9 mouse cellular contexts compared by ENCODE assay signal in the genomic region with DNA sequence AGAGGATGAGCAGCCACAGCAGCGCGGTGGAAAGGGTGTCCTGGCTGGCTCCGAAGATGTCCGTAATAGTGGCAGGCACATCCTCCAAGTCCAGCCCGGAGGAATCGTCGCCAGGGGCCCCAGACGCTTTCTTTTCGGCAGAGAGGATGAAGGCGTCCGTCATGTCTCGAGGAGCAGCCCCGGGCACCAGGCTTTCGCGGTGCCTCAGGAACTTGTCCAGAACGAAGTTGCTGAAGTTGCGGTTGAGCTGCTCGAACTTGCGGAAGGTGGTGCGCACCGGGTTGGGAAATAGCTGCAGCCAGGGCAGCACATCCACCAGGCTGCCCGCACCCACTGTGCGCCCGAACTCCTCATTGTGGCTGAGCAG. TPM values are rescaled to one million over a fixed set of nuclear protein-coding genes. Genes with fewer than 3 reads are reported as not detected.
DNase-seq lines count a peak whose midpoint lies in the region; ATAC-seq and TF ChIP-seq lines count a peak whose summit lies in the region.
"Had no signal": no experiment of that assay in that cellular context is flagged by ENCODE, and none has a peak within 500 bp of the region (broad histone marks: within the 10 kb centered on the region; RNA-seq: fewer than 3 reads in every experiment).

No protein-coding gene starts in this region.

- H3K4me1 ChIP-seq in cortical plate, adult 2 months (ENCODE audit: control insufficient read depth, insufficient read depth, low read length), result no peaks in the 10 kb centered on the region
- peaks cover 13% of the 10 kb centered on the region for H3K4me1 ChIP-seq in liver, postnatal 0 days (ENCODE audit: insufficient read depth)

- intact Hi-C loops in heart, postnatal 36 days (cut with DNase I), result no loop called here

- 4% methylated on average over 24 of the region's 24 CpGs for WGBS in liver, postnatal 0 days (ENCODE audit: insufficient replicate concordance)

- peak overlapping the region; percentile 62 for H3K4me2 ChIP-seq in liver, postnatal 0 days (ENCODE audit: low read depth, low read length)

- no peaks in the 10 kb centered on the region for H3K36me3 ChIP-seq in liver, postnatal 0 days (replicated peaks; ENCODE audit: insufficient read depth, low read length)

- no peaks in the 10 kb centered on the region for H3K9me3 ChIP-seq in liver, postnatal 0 days (ENCODE audit: low read length)

- H3K27me3 ChIP-seq in liver, postnatal 0 days (ENCODE audit: insufficient read depth, low read length), result peaks cover 74% of the 10 kb centered on the region
- H3K27me3 ChIP-seq: Patski had no signal

- H3K4me3 ChIP-seq in cortical plate, adult 2 months (ENCODE audit: insufficient read depth, low read length), result peak overlapping the region; percentile 15
- peak overlapping the region; percentile 35 for H3K4me3 ChIP-seq in liver, postnatal 0 days (ENCODE audit: low read depth, low read length)

- TF ChIP-seq POLR2A in cortical plate, adult 2 months (IDR thresholded peaks at IDR 0.05; ENCODE audit: extremely low read depth, insufficient read depth, low read length), result no peak

- TF ChIP-seq EP300 in liver, postnatal 0 days (IDR thresholded peaks at IDR 0.05; ENCODE audit: low read depth), result no peak

- TF ChIP-seq CTCF in cortical plate, adult 2 months (IDR thresholded peaks at IDR 0.05; ENCODE audit: extremely low read depth, insufficient read depth, low read length), result no peak
- TF ChIP-seq CTCF in liver, postnatal 0 days (IDR thresholded peaks at IDR 0.05; ENCODE audit: low read depth), result no peak

- no peak overlapping the region for H3K27ac ChIP-seq in cortical plate, adult 2 months (ENCODE audit: insufficient read depth, low read length)
- no peak overlapping the region for H3K27ac ChIP-seq in liver, postnatal 0 days (ENCODE audit: low read depth)

- DNase-seq in kidney, adult 18-20 months, result peak; percentile 38
- no peak for DNase-seq in kidney, adult 9 months
- DNase-seq in heart, postnatal 36 days, result peak; percentile 21 to 42
- DNase-seq in liver, postnatal 0 days, result peak; percentile 18
- DNase-seq in right cerebral cortex, postnatal 10 days (ENCODE audit: low spot score in 2 of 2), result no peak
- no peak for DNase-seq in adrenal gland, adult 8-10 months
- no peak for DNase-seq in lung, postnatal 4 days

- H3K9ac ChIP-seq in liver, postnatal 0 days (replicated peaks), result no peak overlapping the region

- ATAC-seq in liver, postnatal 0 days, result no peak
- ATAC-seq: Patski had no signal

RNA-seq across cellular contexts. Expression of gene Cyp1b1, which starts 1.6 kb away (rescaled TPM):
- polyA plus RNA-seq in cortical plate, adult 2 months (2012; rRNA removed), result 1.5 and 2.0 TPM in 2 replicates
- 1 to 10 TPM; 5.1 to 5.5 TPM for total RNA-seq in heart, postnatal 36 days (2021)
- polyA plus RNA-seq in liver, postnatal 0 days (2015; fragmentation: Nextera tagmentation; extraction: Ambion mirVana), result 0.14 and 0.20 TPM in 2 replicates
- total RNA-seq in adrenal gland, adult 8-10 months (2022), result 10 to 100 TPM; 35.6 to 48.3 (median 38.9) TPM

Comparison
In these comparisons a context has a peak if more than half of its experiments do, and no peak if none do; other contexts are left out.
1. DNase-seq: peak in kidney, adult 18-20 months (single experiment), heart, postnatal 36 days (2 of 2) and liver, postnatal 0 days (single experiment); none in kidney, adult 9 months (single experiment), right cerebral cortex, postnatal 10 days (0 of 2), adrenal gland, adult 8-10 months (single experiment) and lung, postnatal 4 days (0 of 2).
2. RNA of gene Cyp1b1, which starts 1.6 kb away (total RNA-seq): 35.6 to 48.3 TPM in adrenal gland, adult 8-10 months; 5.1 to 5.5 TPM in heart, postnatal 36 days; every median in the first group is over 4 times any median in the second.